Mouse (Mus musculus) megakaryocyte-erythroid progenitor cell, adult 5-6 weeks (primary cell): Measurements from ENCODE around the gene Rybp. TPM values are rescaled to one million over a fixed set of nuclear protein-coding genes. Genes with fewer than 3 reads are reported as not detected.

ENCODE experiments used
- ATAC-seq: replicated peaks from 2 replicates; pipeline ENCODE4 v1.8.0; 2016; ENCODE audit warnings: mild to moderate bottlenecking, inconsistent platforms; ENCODE audit not compliant: severe bottlenecking, poor library complexity, low FRiP score, low TSS enrichment
- total RNA-seq, 2 experiments: library from RNA; stranded (forward) in 1 of 2; stranded (reverse) in 1 of 2; fragments of 200-1000, 215-1000 nt in 1 of 2; fragments of >200 nt in 1 of 2; fragmentation: Nextera tagmentation in 1 of 2; gene quantifications; 2 replicates each; pipeline ENCODE4 v1.2.3; 2014 to 2017

Gene Rybp
- total RNA-seq, 2 experiments from 2014 or later, result 29.4 to 54.9 TPM

DNA sequence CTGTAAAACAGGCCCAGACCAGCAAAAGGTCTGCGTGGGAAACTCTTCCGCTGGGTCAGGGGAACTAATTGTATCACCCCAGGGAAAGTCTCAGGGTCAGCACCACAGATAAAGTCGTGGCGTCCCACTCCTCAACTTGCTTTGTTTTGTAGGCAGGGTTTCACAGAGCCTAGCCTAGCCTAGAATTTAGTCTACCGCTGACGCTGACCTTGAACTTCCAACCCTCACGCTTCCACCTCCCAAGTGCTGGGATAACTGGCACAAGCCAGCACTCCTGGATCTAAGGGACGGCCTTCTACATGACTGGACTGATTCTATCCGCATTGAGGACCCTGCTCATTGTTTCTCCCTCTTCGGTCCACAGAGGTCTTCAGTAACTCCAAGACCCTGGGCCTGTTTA is 63.9 kb downstream of the Rybp start:
- no peak for ATAC-seq

GRCm38 (mm10) chr6:100222927-100223326 is 64.4 kb downstream of the Rybp start:
- ATAC-seq, result no peak

DNA sequence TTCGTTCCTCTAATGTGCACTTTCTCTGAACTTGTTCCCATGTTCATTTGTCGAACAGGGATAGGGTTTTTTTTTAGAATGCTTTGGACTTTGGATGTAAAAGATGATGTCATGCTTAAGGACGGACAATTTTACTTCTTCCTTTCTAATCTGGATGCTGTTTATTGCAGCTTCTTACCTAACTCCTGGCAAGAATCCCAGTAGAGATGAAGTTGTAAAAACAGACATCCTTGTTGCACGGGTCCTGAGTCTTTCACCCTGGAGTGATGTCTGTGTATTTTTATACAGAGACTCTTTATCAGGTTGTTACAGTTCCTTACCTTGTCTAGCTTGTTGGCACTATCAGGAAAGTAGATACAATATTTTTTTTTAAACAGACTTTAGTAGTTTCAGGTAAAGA is 65.5 kb downstream of the Rybp start:
- ATAC-seq, result no peak

- ATAC-seq, result no peak
These were observed 66.2 kb downstream of the Rybp start for GRCm38 (mm10) chr6:100220917-100221560.

GRCm38 (mm10) chr6:100219971-100220370 is 67.3 kb downstream of the Rybp start:
- no peak for ATAC-seq

DNA sequence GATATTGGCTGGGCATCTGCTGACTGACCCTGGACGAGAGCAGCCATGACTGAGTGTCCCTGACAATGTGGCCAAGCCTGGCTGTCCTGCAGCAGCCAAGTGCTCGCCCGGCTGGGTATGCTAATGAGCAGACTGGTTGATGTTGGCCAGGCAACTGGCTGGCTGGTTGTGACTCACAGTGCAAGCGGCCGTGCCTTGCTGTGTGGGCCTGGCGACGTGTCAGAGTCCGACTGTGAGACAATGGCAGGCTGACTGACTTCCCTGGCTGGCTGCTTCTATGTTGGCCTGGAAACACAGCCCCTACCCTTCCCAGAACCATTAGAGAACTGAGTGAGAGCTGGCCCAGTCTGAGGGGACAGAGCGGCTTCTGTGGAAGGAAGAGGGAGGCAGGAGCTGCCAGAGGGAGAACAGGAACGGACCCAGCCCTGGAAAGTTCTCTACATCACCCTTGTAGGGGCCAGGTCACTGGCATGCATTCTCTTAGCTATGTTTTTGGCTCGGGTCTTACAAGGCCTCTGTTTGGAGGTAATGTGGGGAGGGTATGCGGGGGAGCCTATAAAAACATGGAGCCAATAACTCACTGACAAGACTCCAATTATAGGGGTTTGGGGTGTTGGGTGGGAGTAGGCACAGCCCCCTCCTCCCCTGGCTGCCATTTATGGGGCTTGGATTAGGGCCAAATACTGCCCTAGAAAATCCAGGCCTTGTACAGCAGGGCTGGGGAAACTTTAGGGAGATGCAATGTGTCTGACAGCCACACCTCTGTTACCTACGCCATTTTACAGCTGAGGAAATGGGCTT is 68.5 kb downstream of the Rybp start:
- no peak for ATAC-seq

- no peak for ATAC-seq
These were observed 69.8 kb downstream of the Rybp start for GRCm38 (mm10) chr6:100217507-100217906.

- ATAC-seq, result no peak
These were observed 70.3 kb downstream of the Rybp start for GRCm38 (mm10) chr6:100216945-100217344.

DNA sequence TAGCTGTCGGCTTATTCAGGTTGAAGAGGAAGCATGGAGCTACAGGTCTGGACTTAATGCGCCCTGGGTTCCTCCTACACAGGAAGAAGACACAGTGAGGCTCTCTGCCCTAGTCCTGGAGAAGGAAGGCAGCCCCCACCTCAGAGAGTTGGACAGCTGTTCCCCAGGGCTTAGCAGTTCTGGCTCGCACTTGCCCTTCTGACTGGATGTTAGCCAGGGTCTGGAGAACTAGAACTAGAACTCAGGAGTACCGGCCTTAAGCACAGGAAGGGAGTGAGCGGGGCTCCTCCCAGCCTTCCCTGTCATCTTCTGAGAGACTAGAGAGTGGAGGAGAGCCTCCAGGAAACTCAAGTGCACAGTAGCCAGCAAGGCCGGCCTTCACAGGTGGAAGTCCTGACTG is 71.5 kb downstream of the Rybp start:
- no peak for ATAC-seq

DNA sequence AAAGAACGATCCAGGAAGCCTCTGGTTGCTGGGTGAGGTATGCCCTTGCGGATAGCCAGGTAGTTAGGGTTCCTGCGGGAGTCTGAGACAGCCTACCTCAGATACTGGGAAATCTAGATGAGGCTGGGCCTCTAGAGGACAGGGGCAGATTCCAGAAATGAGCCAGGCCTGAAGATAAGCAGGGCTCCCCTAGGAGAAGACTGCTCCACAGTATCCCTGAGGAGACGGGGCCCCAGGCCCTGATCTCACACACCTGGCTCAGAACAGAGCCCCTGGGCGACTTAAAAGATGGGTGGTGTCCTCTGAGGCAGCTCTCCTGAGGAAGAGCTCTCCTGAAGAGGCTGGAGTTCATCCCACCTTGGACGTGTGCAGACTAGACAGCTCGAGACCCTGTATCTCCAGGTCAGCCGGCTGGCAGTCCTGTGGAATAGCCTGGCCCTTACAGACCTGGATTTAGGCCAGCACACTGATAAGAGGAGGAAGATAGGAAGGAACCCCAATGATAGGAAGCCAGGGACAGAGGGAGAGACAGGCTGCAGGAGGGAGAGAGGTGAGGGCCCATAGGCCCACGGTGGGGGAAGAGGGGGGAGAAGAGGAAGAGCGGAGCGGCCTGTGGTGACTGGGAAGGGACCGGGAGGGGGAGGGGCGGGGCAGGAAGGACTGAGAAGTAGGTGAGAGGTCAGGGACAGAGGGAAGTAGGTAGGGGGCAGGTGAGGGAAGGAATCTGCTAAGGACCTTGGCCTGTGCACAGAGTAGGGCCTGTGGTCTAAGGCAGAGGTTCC is 73.0 kb downstream of the Rybp start:
- ATAC-seq, result no peak

GRCm38 (mm10) chr6:100213596-100213995 is 73.7 kb downstream of the Rybp start:
- no peak for ATAC-seq

DNA sequence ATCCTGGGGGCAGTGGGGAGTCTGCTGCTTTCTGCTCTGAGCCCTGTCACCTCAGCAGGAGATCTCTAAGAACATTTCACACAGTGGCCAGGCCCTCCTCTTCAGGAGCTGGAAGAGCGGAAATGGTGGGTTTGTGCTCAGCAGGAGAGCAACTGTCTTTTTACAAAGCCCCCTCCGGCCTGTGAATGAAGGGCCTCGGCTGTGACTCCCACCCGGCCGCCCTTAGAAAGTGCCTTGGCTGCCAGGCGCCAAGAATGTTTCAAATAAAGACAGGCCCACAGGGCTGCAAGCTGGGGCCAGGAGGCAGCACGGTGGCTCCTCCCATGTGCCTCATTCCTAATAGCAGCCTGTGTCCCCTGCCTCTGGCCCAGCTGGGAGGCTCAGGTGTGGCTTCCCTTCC is 74.5 kb downstream of the Rybp start:
- ATAC-seq, result no peak

GRCm38 (mm10) chr6:100211646-100212045 is 75.6 kb downstream of the Rybp start:
- no peak for ATAC-seq

DNA sequence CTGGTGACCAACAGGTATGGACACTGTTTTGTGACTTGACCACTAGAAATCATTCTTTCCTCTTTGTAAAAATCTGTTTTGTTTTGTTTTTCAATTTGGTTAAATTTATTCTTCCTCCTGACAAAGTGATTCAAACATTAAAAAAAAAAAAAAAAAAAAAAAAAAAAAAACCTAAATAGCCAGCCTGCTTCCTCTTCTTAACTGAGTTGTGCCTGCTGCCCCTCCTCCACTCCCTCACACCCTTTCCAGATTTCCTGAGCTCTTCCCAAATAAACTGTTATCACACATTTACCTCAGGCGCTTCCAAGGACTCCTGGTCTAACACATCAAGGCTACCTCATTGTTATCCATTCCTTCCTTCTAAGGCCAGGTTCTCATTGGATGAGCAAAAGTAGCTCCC is 76.8 kb downstream of the Rybp start:
- ATAC-seq, result no peak

GRCm38 (mm10) chr6:100206741-100207275 is 80.5 kb downstream of the Rybp start:
- peak; percentile 29; the same call in 1 of the 2 replicates for ATAC-seq

DNA sequence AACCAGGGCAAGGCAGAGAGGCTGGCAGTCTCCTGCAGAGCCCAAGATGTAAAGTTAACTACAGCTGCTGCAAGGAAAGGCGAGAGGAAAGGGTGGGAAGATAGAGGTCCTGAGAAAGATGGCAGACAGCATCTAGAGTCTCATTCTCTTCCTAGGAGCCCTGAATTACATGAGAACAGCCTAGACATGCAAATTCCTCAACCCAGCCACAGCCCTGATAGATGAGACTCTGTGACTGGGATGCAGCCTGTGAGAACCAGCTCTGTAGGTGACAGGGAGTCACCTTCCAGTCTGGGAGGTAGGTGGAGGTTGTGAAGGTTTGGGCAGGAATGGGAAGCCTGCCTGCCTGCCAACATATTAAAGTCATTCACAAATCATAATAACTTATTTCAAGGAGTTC is 81.0 kb downstream of the Rybp start:
- no peak for ATAC-seq

DNA sequence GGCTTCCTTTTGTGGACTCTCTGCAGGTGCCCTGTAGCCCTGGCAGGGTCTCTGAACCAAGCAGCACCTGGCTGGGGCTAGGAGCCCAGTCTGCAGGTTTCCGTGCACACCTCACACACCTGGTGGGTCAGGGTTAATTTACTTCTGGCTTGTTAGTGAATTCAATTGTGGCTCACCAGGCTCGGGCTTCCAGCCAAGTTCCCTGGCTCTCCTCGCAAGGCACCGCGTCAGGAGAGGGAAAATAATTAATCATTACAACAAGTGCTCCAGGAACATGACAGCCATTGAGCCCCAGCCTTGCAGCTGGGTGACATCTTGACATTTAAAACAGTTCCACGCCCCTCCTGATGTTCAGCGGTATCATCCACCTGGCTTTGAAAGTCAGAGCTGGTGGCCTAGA is 82.8 kb downstream of the Rybp start:
- no peak for ATAC-seq

DNA sequence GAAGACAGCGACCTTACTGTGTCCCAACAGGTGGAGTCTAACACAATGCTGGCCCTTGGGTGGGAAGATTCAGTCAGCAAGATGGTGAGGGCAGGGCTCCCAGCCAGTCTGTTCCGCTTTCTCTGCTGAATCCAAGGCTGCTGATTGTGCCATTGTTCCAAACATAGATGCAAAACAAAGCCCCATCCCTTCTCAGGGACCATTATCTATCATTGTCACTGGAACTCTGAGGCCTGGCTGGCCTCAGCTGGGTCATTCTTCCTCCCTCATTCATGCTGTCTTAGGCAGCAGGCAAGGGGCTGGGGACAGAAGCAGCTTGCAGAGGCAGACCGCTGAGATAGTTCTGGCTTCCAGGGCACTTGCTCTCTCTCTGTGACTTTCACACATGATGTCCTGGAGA is 83.8 kb downstream of the Rybp start:
- ATAC-seq, result no peak

DNA sequence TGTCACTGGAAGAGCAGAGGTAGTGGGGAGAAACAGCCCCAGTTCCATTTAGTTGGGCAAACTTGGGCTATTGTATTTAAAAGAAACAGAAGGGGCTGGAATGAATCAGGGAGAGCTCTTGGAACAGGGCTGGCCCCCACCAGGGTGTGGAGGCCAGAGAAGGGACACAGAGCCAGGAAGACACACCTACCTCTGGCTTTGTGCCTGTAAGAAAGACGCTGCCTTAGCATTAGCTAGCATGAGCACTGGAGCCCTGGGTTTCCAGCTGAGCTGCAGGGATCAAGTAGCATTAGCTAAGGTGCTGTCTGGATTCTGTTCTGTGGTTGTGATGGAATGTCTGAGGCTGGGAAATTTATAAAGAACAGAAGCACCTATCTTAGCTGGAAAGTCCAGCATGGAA is 85.2 kb downstream of the Rybp start:
- ATAC-seq, result no peak

DNA sequence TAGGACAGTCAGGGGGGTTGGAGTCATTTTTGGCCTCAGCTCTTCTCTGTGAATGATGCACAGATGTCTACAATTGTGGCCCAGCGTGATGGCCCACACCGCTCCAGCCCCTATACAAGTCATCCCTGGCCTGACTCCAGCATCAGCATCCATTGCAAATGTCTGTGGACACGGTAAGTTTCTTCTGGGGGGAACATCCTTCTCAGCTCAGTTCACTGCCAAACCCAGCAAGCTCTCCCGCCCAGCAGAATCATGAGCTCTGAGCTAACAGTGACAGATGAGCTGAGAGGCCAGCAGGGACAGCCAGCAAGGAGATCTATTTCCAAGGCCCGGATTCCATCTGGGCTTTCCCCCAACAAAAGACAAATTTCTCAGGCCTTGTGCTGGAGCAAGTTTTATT is 90.2 kb downstream of the Rybp start:
- ATAC-seq, result no peak
